Mouse (Mus musculus) CD4-positive naive resting alpha-beta T cell, adult 57 days (primary cell): Measurements from ENCODE around the gene Mrps17. TPM values are rescaled to one million over a fixed set of nuclear protein-coding genes. Genes with fewer than 3 reads are reported as not detected.

Source experiments
- total RNA-seq: library from RNA; stranded (reverse); gene quantifications from one replicate; pipeline ENCODE4 v1.2.4, GENCODE M21; 2023

The Mrps17 gene
- total RNA-seq, result 43.4 TPM

GRCm38 (mm10) chr5:129715326-129715861 lies at the start of gene Mrps17:
Mrps17 (plus strand) TSS chr5:129715497.

DNA sequence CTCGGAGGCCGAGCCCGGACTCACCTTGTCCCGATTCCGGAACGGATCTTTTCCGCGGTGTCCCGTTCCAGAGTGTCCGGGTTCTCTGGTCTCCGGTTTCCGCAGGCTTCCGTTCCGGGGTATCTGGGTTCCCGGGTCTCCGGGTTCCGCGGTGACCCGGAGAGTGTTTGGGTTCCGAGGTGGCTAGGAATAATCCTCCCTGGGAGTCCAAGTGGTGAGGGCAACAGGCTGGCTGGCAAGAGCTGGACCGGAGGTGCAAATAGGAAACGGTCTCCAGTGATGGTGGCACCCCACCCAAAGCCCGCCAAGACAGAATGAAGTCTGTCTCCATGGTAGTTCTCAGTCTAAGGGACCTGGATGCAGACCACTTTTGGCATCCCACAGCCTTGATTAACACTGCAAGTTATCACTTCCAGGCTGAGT lies 45.2 kb upstream of the Mrps17 start, which contains the start of gene Zfp11:
Gene Zfp11, minus strand, starts transcription at position 64 of the 423 bp plus-strand sequence.

GRCm38 (mm10) chr5:129708412-129708811 lies 6.9 kb upstream of the Mrps17 start, which contains the start of gene Sept14:
Sept14 (minus strand) TSS chr5:129708512.

DNA sequence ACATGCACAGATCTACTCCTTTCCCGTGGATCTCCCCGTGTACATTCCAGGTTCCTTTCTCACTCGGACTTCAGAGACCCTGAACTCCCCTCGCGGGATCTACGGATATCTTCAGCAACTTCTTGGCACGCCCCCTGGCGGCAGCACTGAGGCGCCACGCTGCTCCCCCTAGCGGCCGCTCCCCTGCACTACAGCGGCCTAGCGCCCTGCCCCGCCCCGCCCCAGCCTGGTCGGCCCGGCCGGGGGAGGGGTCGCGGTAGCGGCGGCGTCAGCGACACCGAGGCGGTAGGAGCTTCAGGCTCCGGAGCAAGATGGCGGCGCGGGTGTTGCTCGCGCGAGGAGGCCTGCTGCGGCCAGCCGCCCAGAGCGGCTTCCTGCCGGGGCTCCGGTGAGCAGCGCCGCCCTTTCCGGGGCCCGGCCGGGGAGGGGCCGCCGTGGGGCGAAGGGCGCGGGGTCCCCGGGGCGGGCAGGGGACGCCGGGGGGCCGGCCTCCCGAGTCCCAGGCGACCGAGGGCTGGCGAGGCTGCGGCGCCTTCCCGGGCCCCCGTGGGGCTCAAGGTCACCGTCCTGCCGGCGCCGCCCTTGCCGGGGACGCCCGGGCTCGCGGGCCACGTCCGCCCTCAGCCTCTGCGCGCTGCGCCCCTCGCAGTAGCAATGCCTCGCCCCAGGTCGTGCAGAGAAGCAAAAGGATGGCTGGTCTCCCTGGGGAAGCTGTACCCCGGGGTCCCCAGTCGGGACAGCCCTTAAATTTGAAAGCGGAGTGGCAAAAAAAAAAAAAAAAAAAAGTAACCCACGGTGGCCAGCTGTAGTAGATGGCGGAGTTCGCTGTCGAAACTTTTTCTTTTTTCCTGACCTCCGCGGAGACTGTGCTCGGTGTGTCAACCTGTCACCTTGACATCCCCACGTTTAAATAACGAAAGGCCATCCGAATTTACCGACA lies 9.8 kb downstream of the Mrps17 start, which contains the start of gene Nipsnap2:
Gene Nipsnap2, plus strand, starts transcription at position 230 of the 940 bp plus-strand sequence.

Other genes starting within 250 kb of the Mrps17 start
- gene Sfswap, start 214.3 kb upstream of the Mrps17 start, total RNA-seq, result 173 TPM
- 1.3 TPM for gene Mmp17, start 131.3 kb upstream of the Mrps17 start, total RNA-seq
- 1.3 TPM for gene Zfp11, start 45.4 kb upstream of the Mrps17 start, total RNA-seq
- not detected for gene Sept14, start 7.0 kb upstream of the Mrps17 start, total RNA-seq
- gene Nipsnap2, start 9.6 kb downstream of the Mrps17 start, total RNA-seq, result 41.2 TPM
- gene Psph, start 72.0 kb downstream of the Mrps17 start, total RNA-seq, result 17.0 TPM
- 30.1 TPM for gene Sumf2, start 131.5 kb downstream of the Mrps17 start, total RNA-seq
- gene Chchd2, start 172.0 kb downstream of the Mrps17 start, total RNA-seq, result 159 TPM
- 0.89 TPM for gene Zbed5, start 180.2 kb downstream of the Mrps17 start, total RNA-seq
- gene Phkg1, start 183.1 kb downstream of the Mrps17 start, total RNA-seq, result 0.68 TPM
- 2.3 TPM for gene Nupr1l, start 193.0 kb downstream of the Mrps17 start, total RNA-seq
- 10.6 TPM for gene Vkorc1l1, start 226.5 kb downstream of the Mrps17 start, total RNA-seq